14 mouse cellular contexts compared by ENCODE assay signal in genomic region chr7:75892737-75893136, GRCm38 (mm10). TPM values are rescaled to one million over a fixed set of nuclear protein-coding genes. Genes with fewer than 3 reads are reported as not detected.
DNase-seq lines count a peak whose midpoint lies in the region; ATAC-seq lines count a peak whose summit lies in the region.
"Had no signal": no experiment of that assay in that cellular context is flagged by ENCODE, and none has a peak within 500 bp of the region (broad histone marks: within the 10 kb centered on the region; RNA-seq: fewer than 3 reads in every experiment).

No protein-coding gene starts in this region.

- DNase-seq in CD4-positive, CD25-positive, alpha-beta regulatory T cell, adult 2 months (ENCODE audit: low read depth, low spot score): peak; percentile 20
- DNase-seq in thymus, postnatal 0 days (ENCODE audit: low spot score): peak; percentile 11
- DNase-seq in thymus, postnatal 25 days: no peak
- DNase-seq in embryo, embryonic 10.5 days (ENCODE audit: low spot score): no peak
- DNase-seq in gastrocnemius, adult 18-20 months (ENCODE audit: low spot score): no peak
- DNase-seq in adrenal gland, postnatal 10 days: no peak
- DNase-seq: cerebellum, postnatal 14 days; kidney, adult 9 months; lung, postnatal 4 days; spleen, adult 18-20 months; thymus, postnatal 36 days had no signal

- no peak for ATAC-seq in CD4-positive, CD25-positive, alpha-beta regulatory T cell, adult 4 months
- peak; percentile 95 for ATAC-seq in megakaryocyte, adult 5-6 weeks (ENCODE audit: poor library complexity, severe bottlenecking)
- ATAC-seq: inflammation-experienced regulatory T-cells, adult 6 months had no signal

RNA-seq across cellular contexts. Expression of gene Klhl25, which starts 44.6 kb away (rescaled TPM):
- 10 to 100 TPM; 11.1 to 15.7 TPM for polyA plus RNA-seq in CD4-positive, CD25-positive, alpha-beta regulatory T cell, adult 4 months (2017; shearing (Covaris generic))
- polyA plus RNA-seq in thymus, postnatal 0 days (2015; fragmentation: Nextera tagmentation; extraction: Ambion mirVana): 13.2 and 13.3 TPM in 2 replicates
- total RNA-seq in megakaryocyte, adult 5-6 weeks (2015): 6.4 and 7.6 TPM in 2 replicates
- 11.4 and 12.6 TPM in 2 replicates for total RNA-seq in megakaryocyte, adult 5-6 weeks (2017)
- total RNA-seq in gastrocnemius, adult 18-20 months (2021): 1 to 10 TPM; 2.6 to 3.2 TPM
- total RNA-seq in adrenal gland, postnatal 10 days (2021): 10 to 100 TPM; 21.0 to 22.4 TPM

Comparison
In these comparisons a context has a peak if more than half of its experiments do, and no peak if none do; other contexts are left out.
1. DNase-seq: peak in CD4-positive, CD25-positive, alpha-beta regulatory T cell, adult 2 months (single experiment) and thymus, postnatal 0 days (single experiment); none in thymus, postnatal 25 days (single experiment), embryo, embryonic 10.5 days (single experiment), gastrocnemius, adult 18-20 months (single experiment) and adrenal gland, postnatal 10 days (single experiment).